Mouse (Mus musculus) kidney, adult 2 months (tissue): Measurements from ENCODE around the gene Cep83.

Experiments used
- CTCF ChIP-seq: fragments of 200-500 bp; conservative IDR thresholded peaks from 2 replicates; pipeline ENCODE4 v1.5.1; 2011; ENCODE audit warnings: low read depth, mild to moderate bottlenecking, control low read depth, low read length, moderate library complexity, mixed read lengths; ENCODE audit not compliant: insufficient read depth, insufficient read length
- POLR2A ChIP-seq: fragments of 200-500 bp; IDR thresholded peaks from one replicate; pipeline ENCODE4 v1.6.1; 2011; ENCODE audit warnings: low read depth, low read length, control low read depth

GRCm38 (mm10) chr10:94639281-94639680, 49.2 kb upstream of the Cep83 start:
- TF ChIP-seq CTCF = no peak
- TF ChIP-seq POLR2A = no peak
